Mouse (Mus musculus) spleen, adult 2 months (tissue): ENCODE results near the gene Exoc6b.

Experiments
- CTCF ChIP-seq: fragments of 200-500 bp; IDR thresholded peaks from 2 replicates; pipeline ENCODE4 v1.5.1; 2011; ENCODE audit warnings: mild to moderate bottlenecking, inconsistent platforms; ENCODE audit not compliant: insufficient read depth, insufficient read length, insufficient replicate concordance; ENCODE audit errors: extremely low read depth
- POLR2A ChIP-seq: fragments of 200-500 bp; IDR thresholded peaks from 2 replicates; pipeline ENCODE4 v1.6.1; 2011; ENCODE audit warnings: low read depth, low read length, inconsistent platforms

DNA sequence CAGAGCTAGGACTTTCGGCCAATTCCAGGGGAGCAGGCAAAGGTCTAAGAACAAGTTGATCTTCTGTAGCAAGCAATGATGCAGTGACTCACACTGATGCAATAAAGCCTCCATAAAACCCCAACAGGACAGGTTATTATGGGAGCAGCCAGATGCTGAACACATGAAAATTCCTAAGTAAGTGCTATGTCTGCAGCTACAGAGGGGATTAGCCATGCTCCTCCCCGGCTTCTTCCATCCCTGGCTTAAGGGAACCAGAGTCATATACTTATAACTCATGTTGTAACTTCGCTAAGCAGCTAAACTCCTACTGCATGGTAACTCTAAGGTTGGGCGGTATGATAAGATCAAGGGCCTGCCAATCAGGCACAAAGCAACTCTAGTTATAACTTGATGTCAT lies 18.1 kb upstream of the Exoc6b start:
- TF ChIP-seq POLR2A (no peak), CTCF (no peak)
